Mouse (Mus musculus) hindbrain, postnatal 0 days (tissue): ENCODE results near the gene Tenm2. TPM values are rescaled to one million over a fixed set of nuclear protein-coding genes. Genes with fewer than 3 reads are reported as not detected.

ENCODE experiments used
- ATAC-seq: fragments of 200-750 bp; cut with Nextera tagmentation; 2 replicates; pipeline ENCODE4 v1.8.0; 2017; ENCODE audit warnings: mild to moderate bottlenecking, moderate TSS enrichment, moderate library complexity
- DNase-seq: peaks from one replicate; pipeline ENCODE4 v3.0.0-alpha.2; 2015; ENCODE audit warnings: low spot score
- H3K27ac ChIP-seq: fragments of 300-500 bp; sonication (generic); 2 replicates; pipeline ENCODE4 v1.5.1; 2014; ENCODE audit warnings: mild to moderate bottlenecking
- H3K27me3 ChIP-seq: fragments of 300-500 bp; sonication (generic); 2 replicates; pipeline ENCODE4 v1.6.1; 2014; ENCODE audit warnings: low read length, mixed read lengths; ENCODE audit not compliant: insufficient read depth
- H3K36me3 ChIP-seq: fragments of 300-500 bp; sonication (generic); 2 replicates; pipeline ENCODE4 v1.6.1; 2014; ENCODE audit warnings: low read length, mixed read lengths; ENCODE audit not compliant: insufficient read depth
- H3K4me1 ChIP-seq: fragments of 300-500 bp; sonication (generic); 2 replicates; pipeline ENCODE4 v1.6.1; 2014; ENCODE audit warnings: antibody characterized with exemption, low read length, mixed read lengths; ENCODE audit not compliant: insufficient read depth
- H3K4me2 ChIP-seq: fragments of 300-500 bp; sonication (generic); 2 replicates; pipeline ENCODE4 v1.6.1; 2014; ENCODE audit warnings: low read depth, mild to moderate bottlenecking, low read length, moderate library complexity, mixed read lengths
- H3K4me3 ChIP-seq: fragments of 300-500 bp; sonication (generic); 2 replicates; pipeline ENCODE4 v1.5.1; 2014; ENCODE audit warnings: low read length
- H3K9ac ChIP-seq: fragments of 300-500 bp; sonication (generic); replicated peaks from 2 replicates; pipeline ENCODE4 v1.6.1; 2014; ENCODE audit warnings: mild to moderate bottlenecking, low read length, moderate library complexity, mixed read lengths
- H3K9me3 ChIP-seq: fragments of 300-500 bp; sonication (generic); 2 replicates; pipeline ENCODE4 v1.6.1; 2016; ENCODE audit warnings: low read length, mixed read lengths
- CTCF ChIP-seq: IDR thresholded peaks from 2 replicates; pipeline ENCODE4 v1.5.1; 2016; ENCODE audit warnings: antibody characterized with exemption, control low read depth, low read depth
- WGBS: fragments of 180-500 bp; shearing (Covaris S2); extraction: QIAGEN DNeasy Blood & Tissue Kit; methylation state at CpG from one replicate; pipeline ENCODE4 v1.1.7; 2014; 5-methylcytosine and 5-hydroxymethylcytosine counted together
- polyA plus RNA-seq: library from polyadenylated mRNA; unstranded; fragments of >200 nt; fragmentation: Nextera tagmentation; extraction: Ambion mirVana; gene quantifications from 2 replicates; pipeline ENCODE4 v1.2.1, GENCODE M21; 2015
- total RNA-seq: library from RNA; depleted of rRNA; stranded (reverse); fragments of >200 nt; gene quantifications from 2 replicates; pipeline ENCODE4 v1.2.3, GENCODE M21; 2014

The Tenm2 gene
- total and polyA plus RNA-seq, 2 experiments from 2014 or later: 30.1 to 78.0 TPM

DNA sequence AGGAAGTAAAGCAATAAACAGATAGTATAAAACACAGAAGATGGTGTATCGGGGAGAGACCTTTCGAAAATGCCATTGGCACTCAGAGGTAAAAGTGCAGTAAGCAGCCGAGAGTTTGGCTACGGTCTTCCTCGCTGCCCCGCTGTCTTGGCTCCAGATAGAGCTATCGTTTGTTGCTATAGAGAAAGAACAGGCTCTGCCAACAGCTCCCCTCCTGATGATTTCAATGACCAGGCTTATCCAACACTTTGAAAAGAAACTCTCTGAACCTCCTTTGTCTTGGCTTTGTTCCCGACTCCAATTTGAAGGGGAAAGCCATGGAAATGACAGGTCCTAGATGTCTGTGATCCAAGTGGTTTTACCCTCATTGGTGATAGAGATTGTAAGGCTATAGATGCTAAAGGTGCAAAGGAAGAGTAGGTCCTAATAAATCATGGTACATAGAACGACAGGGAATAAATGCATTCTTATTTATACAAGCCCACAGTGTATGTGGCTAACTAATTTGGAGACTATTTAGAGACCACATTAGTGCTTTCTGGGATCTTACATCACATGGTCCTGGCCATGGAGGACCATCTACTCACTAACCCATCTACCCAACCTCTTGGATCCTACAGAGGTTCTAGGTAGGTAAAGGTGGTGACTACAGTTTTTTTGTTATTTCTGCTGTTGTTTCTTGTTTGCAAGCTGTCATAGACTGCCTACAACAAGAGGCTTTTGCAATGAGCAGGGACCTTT lies 765.8 kb downstream of the Tenm2 start:
- Histone ChIP-seq H3K27ac (no peak overlapping the region), H3K9me3 (no peaks in the 10 kb centered on the region), H3K9ac (no peak overlapping the region), H3K36me3 (no peaks in the 10 kb centered on the region), H3K4me1 (peaks cover 7% of the 10 kb centered on the region; the same call in 1 of the 2 replicates), H3K4me3 (no peak overlapping the region), H3K27me3 (no peaks in the 10 kb centered on the region), H3K4me2 (peak overlapping the region; percentile 19; the same call in 1 of the 2 replicates)
- DNase-seq (peak; percentile 81), ATAC-seq (peak; percentile 77)
- 23% methylated on average over 9 of the region's 9 CpGs for WGBS
- no peak for TF ChIP-seq CTCF

GRCm38 (mm10) chr11:36458451-36458850 lies 777.3 kb downstream of the Tenm2 start:
- H3K4me1 ChIP-seq: no peaks in the 10 kb centered on the region
- no peak for DNase-seq
- H3K9ac ChIP-seq: no peak overlapping the region
- no peak for ATAC-seq
- H3K27me3 ChIP-seq: no peaks in the 10 kb centered on the region
- 45% methylated on average over 6 of the region's 6 CpGs for WGBS
- no peak for TF ChIP-seq CTCF
- H3K36me3 ChIP-seq: no peaks in the 10 kb centered on the region
- H3K27ac ChIP-seq: no peak overlapping the region
- H3K4me2 ChIP-seq: no peak overlapping the region
- no peaks in the 10 kb centered on the region for H3K9me3 ChIP-seq
- no peak overlapping the region for H3K4me3 ChIP-seq

- H3K4me1 ChIP-seq: 0 out of 2 replicates have a peak, but pooled peaks cover 9% of the 10 kb centered on the region
- no peaks in the 10 kb centered on the region for H3K27me3 ChIP-seq
- H3K4me3 ChIP-seq: no peak overlapping the region
- H3K9ac ChIP-seq: no peak overlapping the region
- no peaks in the 10 kb centered on the region for H3K9me3 ChIP-seq
- H3K36me3 ChIP-seq: no peaks in the 10 kb centered on the region
- 68% methylated on average over 6 of the region's 6 CpGs for WGBS
- ATAC-seq (no peak), DNase-seq (no peak)
- no peak for TF ChIP-seq CTCF
- H3K27ac ChIP-seq: no peak overlapping the region
- no peak overlapping the region for H3K4me2 ChIP-seq
Observed at GRCm38 (mm10) chr11:36454076-36454475, 781.7 kb downstream of the Tenm2 start.

DNA sequence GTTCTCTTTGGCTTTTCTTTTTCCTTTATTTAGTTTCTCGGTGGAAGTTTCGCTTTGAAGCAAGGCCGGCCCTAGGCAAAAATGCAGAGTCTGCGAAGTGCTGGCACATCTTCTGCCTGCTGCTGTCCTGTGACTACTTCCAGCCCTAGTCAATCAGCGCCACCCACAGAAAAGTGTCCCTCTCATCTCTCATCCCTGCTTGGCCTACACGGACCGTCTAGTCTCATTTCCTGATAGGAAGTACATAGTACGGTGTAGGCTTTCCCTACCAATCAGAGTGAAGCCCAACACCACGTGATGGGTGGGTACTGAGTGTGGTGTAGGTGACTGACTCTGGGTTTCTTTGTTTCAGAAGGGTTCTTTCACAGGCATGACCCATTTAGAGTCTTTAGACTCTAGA lies 783.3 kb downstream of the Tenm2 start:
- WGBS: 63% methylated on average over 9 of the region's 9 CpGs
- H3K9me3 ChIP-seq: no peaks in the 10 kb centered on the region
- H3K9ac ChIP-seq: no peak overlapping the region
- peak; percentile 87 for ATAC-seq
- 0 out of 2 replicates have a peak, but pooled peaks cover 9% of the 10 kb centered on the region for H3K4me1 ChIP-seq
- no peaks in the 10 kb centered on the region for H3K27me3 ChIP-seq
- no peak for TF ChIP-seq CTCF
- no peak overlapping the region for H3K4me3 ChIP-seq
- no peak overlapping the region for H3K27ac ChIP-seq
- no peaks in the 10 kb centered on the region for H3K36me3 ChIP-seq
- no peak overlapping the region for H3K4me2 ChIP-seq
- DNase-seq: no peak

DNA sequence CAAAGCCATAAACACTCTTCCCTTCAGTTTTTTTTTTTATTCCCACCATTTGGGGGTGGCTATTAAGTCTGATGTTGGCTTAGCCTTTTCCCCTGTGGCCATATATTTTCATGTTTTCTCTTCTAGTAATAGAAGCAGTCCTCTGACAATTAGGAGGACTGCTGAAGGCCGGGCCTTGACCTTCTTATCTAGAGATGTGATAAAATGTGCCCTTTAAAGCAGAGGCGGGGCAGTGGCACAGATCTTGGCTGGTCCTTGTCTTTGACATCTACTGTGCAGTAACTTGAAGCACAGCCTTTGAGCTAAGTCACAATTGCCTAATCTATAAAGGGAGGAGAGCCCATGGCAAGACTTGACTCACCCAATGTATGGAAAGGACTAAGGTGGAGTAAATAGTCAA lies 789.4 kb downstream of the Tenm2 start:
- no peak for TF ChIP-seq CTCF
- no peaks in the 10 kb centered on the region for H3K4me1 ChIP-seq
- H3K36me3 ChIP-seq: no peaks in the 10 kb centered on the region
- no peak overlapping the region for H3K27ac ChIP-seq
- H3K4me2 ChIP-seq: no peak overlapping the region
- no peaks in the 10 kb centered on the region for H3K27me3 ChIP-seq
- H3K9ac ChIP-seq: no peak overlapping the region
- no peak for ATAC-seq
- 98% methylated on average over 2 of the region's 2 CpGs for WGBS
- DNase-seq: no peak
- no peak overlapping the region for H3K4me3 ChIP-seq
- no peaks in the 10 kb centered on the region for H3K9me3 ChIP-seq

GRCm38 (mm10) chr11:36443821-36444220 lies 791.9 kb downstream of the Tenm2 start:
- WGBS: 87% methylated on average over 7 of the region's 7 CpGs
- no peak overlapping the region for H3K4me3 ChIP-seq
- no peak overlapping the region for H3K9ac ChIP-seq
- ATAC-seq: no peak
- DNase-seq: no peak
- no peaks in the 10 kb centered on the region for H3K27me3 ChIP-seq
- no peak for TF ChIP-seq CTCF
- H3K27ac ChIP-seq: no peak overlapping the region
- H3K36me3 ChIP-seq: no peaks in the 10 kb centered on the region
- no peak overlapping the region for H3K4me2 ChIP-seq
- H3K9me3 ChIP-seq: no peaks in the 10 kb centered on the region
- no peaks in the 10 kb centered on the region for H3K4me1 ChIP-seq

DNA sequence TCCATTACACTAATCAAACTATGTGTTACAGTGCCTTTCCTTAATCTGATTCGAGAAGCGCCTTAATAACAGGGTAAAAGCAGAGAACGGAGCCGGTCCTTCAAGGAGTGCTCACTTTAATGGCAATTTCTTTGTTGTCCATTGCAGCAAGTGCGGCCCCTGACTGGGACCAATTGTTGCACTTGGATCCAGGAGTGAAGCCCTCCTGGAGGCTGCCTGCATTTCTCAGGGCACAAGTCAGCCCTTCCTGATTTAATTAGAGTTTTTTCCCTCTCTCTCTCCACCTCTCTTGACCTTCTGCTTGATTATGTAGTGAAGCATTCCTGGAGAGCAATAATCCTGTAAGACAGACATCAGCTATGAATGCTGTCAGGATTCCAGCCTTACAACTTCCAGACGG lies 794.0 kb downstream of the Tenm2 start:
- Histone ChIP-seq H3K36me3 (no peaks in the 10 kb centered on the region), H3K4me3 (no peak overlapping the region), H3K4me1 (no peaks in the 10 kb centered on the region), H3K9ac (no peak overlapping the region), H3K4me2 (no peak overlapping the region), H3K27ac (no peak overlapping the region), H3K27me3 (no peaks in the 10 kb centered on the region), H3K9me3 (no peaks in the 10 kb centered on the region)
- DNase-seq: no peak
- 22% methylated on average over 6 of the region's 6 CpGs for WGBS
- TF ChIP-seq CTCF: no peak
- ATAC-seq: no peak
